ENCODE assay signal across 32 mouse cellular contexts in genomic region chr10:24052039-24052438, GRCm38 (mm10). TPM values are rescaled to one million over a fixed set of nuclear protein-coding genes. Genes with fewer than 3 reads are reported as not detected.
DNase-seq lines count a peak whose midpoint lies in the region; ATAC-seq lines count a peak whose summit lies in the region.
"Had no signal": no experiment of that assay in that cellular context is flagged by ENCODE, and none has a peak within 500 bp of the region (broad histone marks: within the 10 kb centered on the region; RNA-seq: fewer than 3 reads in every experiment).

No protein-coding gene starts in this region.

- H3K4me1 ChIP-seq in heart, embryonic 13.5 days: no peaks in the 10 kb centered on the region
- H3K4me1 ChIP-seq in heart, embryonic 10.5 days: no peaks in the 10 kb centered on the region
- 0 out of 2 replicates have a peak, but pooled peaks cover 3% of the 10 kb centered on the region for H3K4me1 ChIP-seq in liver, embryonic 13.5 days (replicated peaks)
- no peaks in the 10 kb centered on the region for H3K4me1 ChIP-seq in liver, embryonic 16.5 days (ENCODE audit: control insufficient read depth, low read depth, low read length)
- H3K4me1 ChIP-seq: embryonic facial prominence, embryonic 12.5 days; embryonic facial prominence, embryonic 15.5 days; forebrain, embryonic 12.5 days; heart, embryonic 12.5 days; hindbrain, embryonic 12.5 days; hindbrain, embryonic 15.5 days had no signal

- no peaks in the 10 kb centered on the region for H3K36me3 ChIP-seq in heart, embryonic 13.5 days
- no peaks in the 10 kb centered on the region for H3K36me3 ChIP-seq in heart, embryonic 10.5 days
- no peaks in the 10 kb centered on the region for H3K36me3 ChIP-seq in liver, embryonic 13.5 days
- no peaks in the 10 kb centered on the region for H3K36me3 ChIP-seq in liver, embryonic 16.5 days (ENCODE audit: control insufficient read depth, insufficient read depth)
- H3K36me3 ChIP-seq: embryonic facial prominence, embryonic 12.5 days; embryonic facial prominence, embryonic 15.5 days; forebrain, embryonic 12.5 days; heart, embryonic 12.5 days; hindbrain, embryonic 12.5 days; hindbrain, embryonic 15.5 days had no signal

- no peak for DNase-seq in heart, embryonic 10.5 days (ENCODE audit: low spot score)
- peak; percentile 28 for DNase-seq in c-Kit-positive CD71-positive TER-119-negative erythroid progenitor cells, embryonic 14.5 days (ENCODE audit: low read depth)
- DNase-seq in liver, embryonic 13.5 days: peak; percentile 10
- DNase-seq in cerebellum, postnatal 4 days (ENCODE audit: low spot score in 2 of 2): no peak
- DNase-seq in right cerebral cortex, postnatal 25 days: no peak
- DNase-seq in left cerebral cortex, postnatal 25 days (ENCODE audit: low spot score in 2 of 2): no peak
- DNase-seq: adrenal gland, postnatal 10 days; adrenal gland, postnatal 36 days; cerebellum, adult 11-12 months; cerebellum, adult 8-10 months; cerebellum, postnatal 10 days; cerebellum, postnatal 36 days; gastrocnemius, adult 2 months; gastrocnemius, postnatal 14 days; heart, adult 11 months; heart, postnatal 14 days; heart, postnatal 4 days had no signal

- no peak for ATAC-seq in heart, embryonic 13.5 days (ENCODE audit: extremely low read depth, insufficient number of reproducible peaks, low FRiP score, low TSS enrichment)
- peak; percentile 86 for ATAC-seq in liver, embryonic 13.5 days (ENCODE audit: low read depth)
- ATAC-seq in liver, embryonic 16.5 days (ENCODE audit: low read depth): peak; percentile 71
- ATAC-seq: activated CD4-positive, CD25-positive, alpha-beta regulatory T cell, adult 4 months; forebrain, embryonic 16.5 days had no signal

- peak overlapping the region; percentile 28 for H3K4me2 ChIP-seq in heart, embryonic 13.5 days
- H3K4me2 ChIP-seq in liver, embryonic 13.5 days: no peak overlapping the region
- H3K4me2 ChIP-seq in liver, embryonic 16.5 days (ENCODE audit: low read depth, low read length): no peak overlapping the region
- H3K4me2 ChIP-seq: embryonic facial prominence, embryonic 12.5 days; embryonic facial prominence, embryonic 15.5 days; forebrain, embryonic 12.5 days; heart, embryonic 12.5 days; hindbrain, embryonic 12.5 days; hindbrain, embryonic 15.5 days had no signal

- 25% methylated on average over 5 of the region's 5 CpGs for WGBS in heart, embryonic 13.5 days
- WGBS in heart, embryonic 10.5 days: 28% methylated on average over 5 of the region's 5 CpGs
- WGBS in liver, embryonic 13.5 days (ENCODE audit: insufficient replicate concordance): 24% methylated on average over 5 of the region's 5 CpGs
- WGBS in liver, embryonic 16.5 days (ENCODE audit: insufficient replicate concordance): 31% methylated on average over 5 of the region's 5 CpGs

- H3K27me3 ChIP-seq in heart, embryonic 13.5 days (replicated peaks): no peaks in the 10 kb centered on the region
- no peaks in the 10 kb centered on the region for H3K27me3 ChIP-seq in heart, embryonic 10.5 days (ENCODE audit: insufficient read depth, poor library complexity, severe bottlenecking)
- no peaks in the 10 kb centered on the region for H3K27me3 ChIP-seq in liver, embryonic 13.5 days
- H3K27me3 ChIP-seq in liver, embryonic 16.5 days (ENCODE audit: control insufficient read depth, insufficient read depth, low read depth, low read length): no peaks in the 10 kb centered on the region
- H3K27me3 ChIP-seq: embryonic facial prominence, embryonic 12.5 days; embryonic facial prominence, embryonic 15.5 days; forebrain, embryonic 12.5 days; heart, embryonic 12.5 days; hindbrain, embryonic 12.5 days; hindbrain, embryonic 15.5 days had no signal

- no peak overlapping the region for H3K4me3 ChIP-seq in heart, embryonic 13.5 days
- H3K4me3 ChIP-seq in heart, embryonic 10.5 days: no peak overlapping the region
- no peak overlapping the region for H3K4me3 ChIP-seq in liver, embryonic 13.5 days (replicated peaks)
- H3K4me3 ChIP-seq in liver, embryonic 16.5 days (ENCODE audit: low read depth, low read length): no peak overlapping the region
- H3K4me3 ChIP-seq: embryonic facial prominence, embryonic 12.5 days; embryonic facial prominence, embryonic 15.5 days; forebrain, embryonic 12.5 days; gastrocnemius, adult 2 months; heart, embryonic 12.5 days; hindbrain, embryonic 12.5 days; hindbrain, embryonic 15.5 days had no signal

- no peak overlapping the region for H3K9ac ChIP-seq in heart, embryonic 13.5 days
- H3K9ac ChIP-seq in liver, embryonic 13.5 days: no peak overlapping the region
- no peak overlapping the region for H3K9ac ChIP-seq in liver, embryonic 16.5 days (ENCODE audit: low read depth, low read length)
- H3K9ac ChIP-seq: embryonic facial prominence, embryonic 12.5 days; embryonic facial prominence, embryonic 15.5 days; forebrain, embryonic 12.5 days; heart, embryonic 12.5 days; hindbrain, embryonic 12.5 days; hindbrain, embryonic 15.5 days had no signal

- intact Hi-C loops in left cerebral cortex, postnatal 25 days (cut with DNase I): no loop called here

- H3K9me3 ChIP-seq in heart, embryonic 13.5 days: no peaks in the 10 kb centered on the region
- H3K9me3 ChIP-seq in heart, embryonic 10.5 days: no peaks in the 10 kb centered on the region
- H3K9me3 ChIP-seq in liver, embryonic 13.5 days (replicated peaks): no peaks in the 10 kb centered on the region
- H3K9me3 ChIP-seq in liver, embryonic 16.5 days (replicated peaks; ENCODE audit: control insufficient read depth, low read length): no peaks in the 10 kb centered on the region
- H3K9me3 ChIP-seq: embryonic facial prominence, embryonic 12.5 days; embryonic facial prominence, embryonic 15.5 days; forebrain, embryonic 12.5 days; heart, embryonic 12.5 days; hindbrain, embryonic 12.5 days; hindbrain, embryonic 15.5 days had no signal

- H3K27ac ChIP-seq in heart, embryonic 13.5 days (replicated peaks): no peak overlapping the region
- no peak overlapping the region for H3K27ac ChIP-seq in heart, embryonic 10.5 days
- H3K27ac ChIP-seq in liver, embryonic 13.5 days: no peak overlapping the region
- H3K27ac ChIP-seq in liver, embryonic 16.5 days (ENCODE audit: low read length): no peak overlapping the region
- H3K27ac ChIP-seq: embryonic facial prominence, embryonic 12.5 days; embryonic facial prominence, embryonic 15.5 days; forebrain, embryonic 12.5 days; gastrocnemius, adult 2 months; hindbrain, embryonic 12.5 days; hindbrain, embryonic 15.5 days had no signal

RNA-seq across cellular contexts. Expression of gene Taar7f, which starts 2.7 kb away (rescaled TPM):
- not detected in 2 replicates for polyA plus RNA-seq in heart, embryonic 13.5 days (2015; fragmentation: Nextera tagmentation; extraction: Ambion mirVana)
- polyA plus RNA-seq in heart, embryonic 10.5 days (2016; fragmentation: Nextera tagmentation; extraction: Ambion mirVana): not detected in 2 replicates
- not detected in 2 replicates for polyA plus RNA-seq in liver, embryonic 13.5 days (2015; fragmentation: Nextera tagmentation; extraction: Ambion mirVana)
- polyA plus RNA-seq in liver, embryonic 16.5 days (2015; fragmentation: Nextera tagmentation; extraction: Ambion mirVana): not detected in 2 replicates
- not detected for total RNA-seq in left cerebral cortex, postnatal 25 days (2021)
- total RNA-seq: adrenal gland, postnatal 10 days; adrenal gland, postnatal 36 days; ES-E14; gastrocnemius, adult 2 months; gastrocnemius, postnatal 14 days; gastrocnemius, postnatal 4 days; heart, adult 8-10 months; heart, postnatal 14 days; heart, postnatal 4 days had no signal
- polyA plus RNA-seq: activated CD4-positive, CD25-positive, alpha-beta regulatory T cell, adult 4 months; embryonic facial prominence, embryonic 12.5 days; embryonic facial prominence, embryonic 15.5 days; forebrain, embryonic 12.5 days; forebrain, embryonic 16.5 days; heart, embryonic 12.5 days; heart, embryonic 16.5 days; hindbrain, embryonic 12.5 days; hindbrain, embryonic 15.5 days; intestine, embryonic 14.5 days had no signal

RNA-seq across cellular contexts. Expression of gene Taar7e, which starts 14.6 kb away (rescaled TPM):
- polyA plus RNA-seq in heart, embryonic 13.5 days (2015; fragmentation: Nextera tagmentation; extraction: Ambion mirVana): not detected in 2 replicates
- not detected in 2 replicates for polyA plus RNA-seq in heart, embryonic 10.5 days (2016; fragmentation: Nextera tagmentation; extraction: Ambion mirVana)
- polyA plus RNA-seq in liver, embryonic 13.5 days (2015; fragmentation: Nextera tagmentation; extraction: Ambion mirVana): not detected in 2 replicates
- not detected in 2 replicates for polyA plus RNA-seq in liver, embryonic 16.5 days (2015; fragmentation: Nextera tagmentation; extraction: Ambion mirVana)
- not detected for total RNA-seq in left cerebral cortex, postnatal 25 days (2021)
- total RNA-seq: adrenal gland, postnatal 10 days; adrenal gland, postnatal 36 days; ES-E14; gastrocnemius, adult 2 months; gastrocnemius, postnatal 14 days; gastrocnemius, postnatal 4 days; heart, adult 8-10 months; heart, postnatal 14 days; heart, postnatal 4 days had no signal
- polyA plus RNA-seq: activated CD4-positive, CD25-positive, alpha-beta regulatory T cell, adult 4 months; embryonic facial prominence, embryonic 12.5 days; embryonic facial prominence, embryonic 15.5 days; forebrain, embryonic 12.5 days; forebrain, embryonic 16.5 days; heart, embryonic 12.5 days; heart, embryonic 16.5 days; hindbrain, embryonic 12.5 days; hindbrain, embryonic 15.5 days; intestine, embryonic 14.5 days had no signal

RNA-seq across cellular contexts. Expression of gene Taar8a, which starts 24.3 kb away (rescaled TPM):
- polyA plus RNA-seq in heart, embryonic 13.5 days (2015; fragmentation: Nextera tagmentation; extraction: Ambion mirVana): not detected in 2 replicates
- polyA plus RNA-seq in heart, embryonic 10.5 days (2016; fragmentation: Nextera tagmentation; extraction: Ambion mirVana): not detected in 2 replicates
- polyA plus RNA-seq in liver, embryonic 13.5 days (2015; fragmentation: Nextera tagmentation; extraction: Ambion mirVana): not detected in 2 replicates
- polyA plus RNA-seq in liver, embryonic 16.5 days (2015; fragmentation: Nextera tagmentation; extraction: Ambion mirVana): not detected in 2 replicates
- total RNA-seq in left cerebral cortex, postnatal 25 days (2021): not detected
- total RNA-seq: adrenal gland, postnatal 10 days; adrenal gland, postnatal 36 days; ES-E14; gastrocnemius, adult 2 months; gastrocnemius, postnatal 14 days; gastrocnemius, postnatal 4 days; heart, adult 8-10 months; heart, postnatal 14 days; heart, postnatal 4 days had no signal
- polyA plus RNA-seq: activated CD4-positive, CD25-positive, alpha-beta regulatory T cell, adult 4 months; embryonic facial prominence, embryonic 12.5 days; embryonic facial prominence, embryonic 15.5 days; forebrain, embryonic 12.5 days; forebrain, embryonic 16.5 days; heart, embryonic 12.5 days; heart, embryonic 16.5 days; hindbrain, embryonic 12.5 days; hindbrain, embryonic 15.5 days; intestine, embryonic 14.5 days had no signal

RNA-seq across cellular contexts. Expression of gene Taar7d, which starts 25.0 kb away (rescaled TPM):
- polyA plus RNA-seq in heart, embryonic 13.5 days (2015; fragmentation: Nextera tagmentation; extraction: Ambion mirVana): not detected in 2 replicates
- not detected in 2 replicates for polyA plus RNA-seq in heart, embryonic 10.5 days (2016; fragmentation: Nextera tagmentation; extraction: Ambion mirVana)
- not detected in 2 replicates for polyA plus RNA-seq in liver, embryonic 13.5 days (2015; fragmentation: Nextera tagmentation; extraction: Ambion mirVana)
- not detected in 2 replicates for polyA plus RNA-seq in liver, embryonic 16.5 days (2015; fragmentation: Nextera tagmentation; extraction: Ambion mirVana)
- total RNA-seq in left cerebral cortex, postnatal 25 days (2021): not detected
- total RNA-seq: adrenal gland, postnatal 10 days; adrenal gland, postnatal 36 days; ES-E14; gastrocnemius, adult 2 months; gastrocnemius, postnatal 14 days; gastrocnemius, postnatal 4 days; heart, adult 8-10 months; heart, postnatal 14 days; heart, postnatal 4 days had no signal
- polyA plus RNA-seq: activated CD4-positive, CD25-positive, alpha-beta regulatory T cell, adult 4 months; embryonic facial prominence, embryonic 12.5 days; forebrain, embryonic 12.5 days; forebrain, embryonic 16.5 days; heart, embryonic 12.5 days; heart, embryonic 16.5 days; hindbrain, embryonic 12.5 days; hindbrain, embryonic 15.5 days; intestine, embryonic 14.5 days had no signal

RNA-seq across cellular contexts. Expression of gene Taar8b, which starts 40.1 kb away (rescaled TPM):
- polyA plus RNA-seq in heart, embryonic 13.5 days (2015; fragmentation: Nextera tagmentation; extraction: Ambion mirVana): not detected in 2 replicates
- polyA plus RNA-seq in heart, embryonic 10.5 days (2016; fragmentation: Nextera tagmentation; extraction: Ambion mirVana): not detected in 2 replicates
- not detected in 2 replicates for polyA plus RNA-seq in liver, embryonic 13.5 days (2015; fragmentation: Nextera tagmentation; extraction: Ambion mirVana)
- not detected in 2 replicates for polyA plus RNA-seq in liver, embryonic 16.5 days (2015; fragmentation: Nextera tagmentation; extraction: Ambion mirVana)
- total RNA-seq in left cerebral cortex, postnatal 25 days (2021): not detected
- total RNA-seq: adrenal gland, postnatal 10 days; adrenal gland, postnatal 36 days; ES-E14; gastrocnemius, adult 2 months; gastrocnemius, postnatal 14 days; gastrocnemius, postnatal 4 days; heart, adult 8-10 months; heart, postnatal 14 days; heart, postnatal 4 days had no signal
- polyA plus RNA-seq: activated CD4-positive, CD25-positive, alpha-beta regulatory T cell, adult 4 months; embryonic facial prominence, embryonic 12.5 days; embryonic facial prominence, embryonic 15.5 days; forebrain, embryonic 12.5 days; forebrain, embryonic 16.5 days; heart, embryonic 12.5 days; heart, embryonic 16.5 days; hindbrain, embryonic 12.5 days; hindbrain, embryonic 15.5 days; intestine, embryonic 14.5 days had no signal

Comparison
In these comparisons a context has a peak if more than half of its experiments do, and no peak if none do; other contexts are left out.
1. DNase-seq: peak in c-Kit-positive CD71-positive TER-119-negative erythroid progenitor cells, embryonic 14.5 days (single experiment) and liver, embryonic 13.5 days (single experiment); none in heart, embryonic 10.5 days (single experiment), cerebellum, postnatal 4 days (0 of 2), right cerebral cortex, postnatal 25 days (single experiment) and left cerebral cortex, postnatal 25 days (0 of 2).